Mouse (Mus musculus) neural tube, embryonic 15.5 days (tissue): Measurements from ENCODE around the gene Tbc1d20. TPM values are rescaled to one million over a fixed set of nuclear protein-coding genes. Genes with fewer than 3 reads are reported as not detected.

Experiments used
- ATAC-seq: fragments of 200-750 bp; cut with Nextera tagmentation; 2 replicates; pipeline ENCODE4 v1.8.0; 2017; ENCODE audit warnings: mild to moderate bottlenecking, moderate TSS enrichment, moderate library complexity; ENCODE audit not compliant: low FRiP score
- H3K27ac ChIP-seq: fragments of 300-500 bp; sonication (generic); replicated peaks from 2 replicates; pipeline ENCODE4 v1.5.1; 2015; ENCODE audit warnings: mild to moderate bottlenecking, inconsistent platforms
- H3K27me3 ChIP-seq: fragments of 300-500 bp; sonication (generic); replicated peaks from 2 replicates; pipeline ENCODE4 v1.6.1; 2015; ENCODE audit warnings: inconsistent platforms
- H3K36me3 ChIP-seq: fragments of 300-500 bp; sonication (generic); 2 replicates; pipeline ENCODE4 v1.6.1; 2015; ENCODE audit warnings: inconsistent platforms
- H3K4me1 ChIP-seq: fragments of 300-500 bp; sonication (generic); 2 replicates; pipeline ENCODE4 v1.6.1; 2015; ENCODE audit warnings: inconsistent platforms
- H3K4me2 ChIP-seq: fragments of 300-500 bp; sonication (generic); 2 replicates; pipeline ENCODE4 v1.6.1; 2015; ENCODE audit warnings: inconsistent platforms, mild to moderate bottlenecking, moderate library complexity
- H3K4me3 ChIP-seq: fragments of 300-500 bp; sonication (generic); replicated peaks from 2 replicates; pipeline ENCODE4 v1.5.1; 2015; ENCODE audit warnings: mild to moderate bottlenecking, inconsistent platforms
- H3K9ac ChIP-seq: fragments of 300-500 bp; sonication (generic); replicated peaks from 2 replicates; pipeline ENCODE4 v1.6.1; 2015; ENCODE audit warnings: mild to moderate bottlenecking, inconsistent platforms
- H3K9me3 ChIP-seq: fragments of 300-500 bp; sonication (generic); replicated peaks from 2 replicates; pipeline ENCODE4 v1.6.1; 2016; ENCODE audit warnings: inconsistent platforms
- WGBS: fragments of 180-500 bp; shearing (Covaris S2); methylation state at CpG from one replicate; pipeline ENCODE4 v1.1.7; 2015; ENCODE audit warnings: mixed read lengths; 5-methylcytosine and 5-hydroxymethylcytosine counted together
- polyA plus RNA-seq: library from polyadenylated mRNA; unstranded; fragments of >200 nt; fragmentation: Nextera tagmentation; extraction: Ambion mirVana; gene quantifications from 2 replicates; pipeline ENCODE4 v1.2.1, GENCODE M21; 2015

The Tbc1d20 gene
- polyA plus RNA-seq, 1 experiment from 2014 or later: 30.1 TPM

DNA sequence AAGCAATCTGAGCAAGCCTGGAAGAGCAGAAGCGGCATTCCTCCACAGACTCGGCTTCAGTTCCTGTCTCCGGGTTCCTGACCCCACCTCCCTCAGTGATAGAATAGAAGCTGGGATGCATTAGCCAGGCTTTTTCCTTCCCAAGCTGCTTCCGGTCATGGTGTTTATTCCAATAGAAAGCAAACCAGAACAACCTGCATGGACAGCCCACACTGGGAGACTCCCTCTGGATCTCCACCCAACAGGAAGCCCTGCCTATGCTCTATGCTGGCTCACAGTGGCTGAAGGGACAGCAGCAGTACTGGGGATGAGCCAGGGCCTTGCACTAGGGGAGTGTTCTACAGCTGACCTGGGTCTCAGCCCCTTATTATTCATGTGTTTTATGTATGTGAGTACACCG is 34.4 kb downstream of the Tbc1d20 start:
- Histone ChIP-seq H3K27me3 (no peaks in the 10 kb centered on the region), H3K27ac (no peak overlapping the region), H3K4me2 (no peak overlapping the region), H3K9ac (no peak overlapping the region), H3K9me3 (no peaks in the 10 kb centered on the region), H3K36me3 (peaks cover 57% of the 10 kb centered on the region), H3K4me1 (peaks cover 30% of the 10 kb centered on the region), H3K4me3 (no peak overlapping the region)
- ATAC-seq: no peak
- 83% methylated on average over 5 of the region's 5 CpGs for WGBS

DNA sequence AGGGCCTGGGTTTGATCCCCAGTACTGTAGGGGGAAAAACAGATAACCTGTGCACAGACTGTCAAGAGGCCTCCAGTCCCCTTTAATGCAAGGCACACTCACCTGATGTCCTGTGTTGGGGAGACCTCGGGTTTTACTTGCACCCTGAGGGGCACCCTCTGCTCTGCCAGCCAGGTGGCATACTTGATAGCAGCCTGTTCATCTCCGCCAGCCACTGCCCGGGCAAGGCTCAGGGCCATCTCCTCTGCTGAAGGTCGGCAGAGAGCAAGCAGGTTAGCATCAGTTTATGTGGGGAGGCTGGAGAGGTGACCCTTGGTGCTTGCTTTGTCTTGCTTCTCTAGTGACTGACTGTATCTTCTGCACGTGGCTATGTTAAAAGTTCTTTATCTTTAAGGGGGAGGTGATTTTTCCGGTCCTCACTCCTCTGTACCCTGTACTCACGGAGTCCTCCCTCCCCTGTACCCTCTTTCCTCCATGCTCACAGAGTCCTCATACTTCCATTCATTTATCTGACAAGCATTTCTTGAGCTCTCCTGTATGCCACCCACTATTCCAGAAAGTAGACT is 37.3 kb downstream of the Tbc1d20 start:
- Histone ChIP-seq H3K27ac (no peak overlapping the region), H3K36me3 (peaks cover 29% of the 10 kb centered on the region), H3K9ac (peak overlapping the region; percentile 94; the same call in 1 of the 2 replicates), H3K9me3 (no peaks in the 10 kb centered on the region), H3K4me2 (peak overlapping the region; percentile 76), H3K4me1 (peaks cover 30% of the 10 kb centered on the region), H3K4me3 (peak overlapping the region; percentile 97), H3K27me3 (no peaks in the 10 kb centered on the region)
- no peak for ATAC-seq
- WGBS: 68% methylated on average over 7 of the region's 7 CpGs

DNA sequence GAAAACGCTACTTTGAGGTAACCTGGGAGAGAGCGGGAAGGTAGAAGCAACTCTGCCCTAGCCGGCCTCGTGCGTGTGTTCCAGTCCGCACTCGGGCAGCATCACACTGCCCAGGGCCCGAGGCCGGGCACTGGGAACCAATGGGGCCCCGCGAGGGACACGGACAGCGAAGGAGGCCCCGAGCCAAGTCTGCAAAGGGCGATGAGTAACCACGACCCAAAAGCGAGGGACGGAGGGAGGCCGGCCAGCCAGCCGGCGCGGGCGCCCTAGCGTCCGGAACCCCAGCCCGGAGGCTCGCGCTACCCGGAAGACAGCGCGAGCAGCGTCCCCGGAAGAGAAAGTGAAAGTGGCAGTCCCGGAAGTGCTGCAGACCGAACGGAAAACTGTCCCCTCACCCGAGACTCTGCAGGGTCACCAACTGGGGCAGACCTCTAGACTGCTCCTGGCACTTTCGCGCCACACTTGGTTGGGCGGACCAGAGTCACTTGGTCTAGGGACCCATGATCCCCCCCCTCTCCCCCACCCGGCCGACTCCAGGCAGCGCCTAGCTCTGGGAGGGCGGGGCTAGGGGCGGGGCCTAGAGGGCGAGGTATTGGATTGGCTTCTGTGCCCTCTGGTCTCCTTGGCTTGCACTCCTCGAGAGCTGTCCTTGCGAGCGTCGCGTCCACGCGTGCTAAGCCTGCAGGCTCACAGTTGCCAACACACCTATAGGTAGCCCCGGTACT is 38.6 kb downstream of the Tbc1d20 start, which contains the start of gene Rbck1:
Gene Rbck1, minus strand, starts transcription at position 553 of the 725 bp plus-strand sequence.
- Histone ChIP-seq H3K9me3 (no peaks in the 10 kb centered on the region), H3K4me3 (peak within 1 kb of the TSS; percentile 97), H3K4me1 (peaks cover 30% of the 10 kb centered on the region), H3K4me2 (peak within 1 kb of the TSS; percentile 76), H3K27me3 (no peaks in the 10 kb centered on the region), H3K36me3 (peaks cover 16% of the 10 kb centered on the region), H3K27ac (peak within 1 kb of the TSS; percentile 92), H3K9ac (peak within 1 kb of the TSS; percentile 94)
- WGBS: under 1% methylated on average over 54 of the region's 54 CpGs
- peak; percentile 97 for ATAC-seq

DNA sequence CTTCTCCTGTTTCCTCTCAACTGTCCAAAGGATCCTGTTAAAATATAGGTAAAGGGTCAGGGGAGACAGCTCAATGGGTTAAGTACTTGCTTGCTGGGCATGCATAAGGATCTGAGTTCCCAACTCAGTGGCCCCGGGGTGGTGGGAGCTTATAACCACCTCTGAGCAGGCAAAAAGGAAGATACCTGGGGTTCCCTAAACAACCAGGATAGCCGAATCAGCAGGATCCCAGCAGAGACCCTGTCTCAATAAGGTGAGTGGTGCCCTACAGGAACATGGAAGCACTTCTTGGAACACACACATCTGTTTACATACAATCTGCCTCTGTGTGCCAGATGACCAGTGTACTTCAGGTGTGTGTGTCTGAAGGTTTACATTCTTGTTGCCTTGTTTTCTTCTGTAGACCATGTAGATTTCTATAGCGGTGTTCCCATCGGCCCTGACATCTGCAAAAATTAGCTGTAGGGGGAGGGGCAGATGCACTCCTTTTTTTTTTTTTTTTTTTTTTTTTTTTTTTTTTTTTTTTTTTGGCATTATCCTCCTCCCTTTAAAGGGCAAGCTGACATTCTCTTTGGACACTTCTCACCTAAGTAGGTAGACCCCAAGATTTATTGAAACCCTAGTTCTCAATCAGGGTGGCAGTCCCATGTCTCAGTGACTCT is 39.8 kb downstream of the Tbc1d20 start:
- 88% methylated on average over 4 of the region's 4 CpGs for WGBS

DNA sequence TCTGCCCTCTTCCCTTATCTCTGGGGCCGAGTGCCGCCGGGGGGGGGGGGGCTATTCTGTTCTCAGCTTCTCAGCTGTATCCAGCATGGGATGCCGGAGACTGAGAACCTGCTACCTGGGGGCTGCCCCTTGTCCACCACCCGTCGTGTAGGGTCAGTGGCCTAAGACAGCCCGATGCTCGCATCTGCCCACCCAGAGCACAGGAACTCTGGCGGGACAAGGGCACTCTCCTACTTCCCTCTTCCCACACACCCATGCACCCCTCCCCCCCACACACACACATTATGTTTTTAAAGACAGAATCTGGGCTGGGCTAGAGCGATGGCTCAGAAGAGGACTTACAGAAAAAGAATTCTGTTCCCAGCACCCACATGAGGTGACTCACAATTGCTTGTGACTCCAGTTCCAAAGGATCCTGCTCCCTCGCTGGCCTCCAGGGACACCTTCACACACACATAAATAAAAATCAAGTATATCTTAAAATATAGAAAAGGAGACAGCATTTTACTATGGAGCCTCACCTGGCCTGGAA is 41.7 kb downstream of the Tbc1d20 start:
- WGBS: 75% methylated on average over 8 of the region's 11 CpGs
- Histone ChIP-seq H3K4me3 (no peak overlapping the region), H3K27me3 (no peaks in the 10 kb centered on the region), H3K9me3 (no peaks in the 10 kb centered on the region), H3K4me2 (no peak overlapping the region), H3K9ac (no peak overlapping the region), H3K4me1 (peaks cover 19% of the 10 kb centered on the region), H3K36me3 (no peaks in the 10 kb centered on the region), H3K27ac (no peak overlapping the region)
- no peak for ATAC-seq

More for the DNA sequence above, 39.8 kb downstream of the Tbc1d20 start:
- no peak for ATAC-seq
- Histone ChIP-seq H3K4me3 (no peak overlapping the region), H3K9ac (no peak overlapping the region), H3K27me3 (no peaks in the 10 kb centered on the region), H3K4me2 (no peak overlapping the region; the same call in 1 of the 2 replicates), H3K9me3 (no peaks in the 10 kb centered on the region), H3K4me1 (peaks cover 30% of the 10 kb centered on the region), H3K27ac (no peak overlapping the region), H3K36me3 (peaks cover 11% of the 10 kb centered on the region)

DNA sequence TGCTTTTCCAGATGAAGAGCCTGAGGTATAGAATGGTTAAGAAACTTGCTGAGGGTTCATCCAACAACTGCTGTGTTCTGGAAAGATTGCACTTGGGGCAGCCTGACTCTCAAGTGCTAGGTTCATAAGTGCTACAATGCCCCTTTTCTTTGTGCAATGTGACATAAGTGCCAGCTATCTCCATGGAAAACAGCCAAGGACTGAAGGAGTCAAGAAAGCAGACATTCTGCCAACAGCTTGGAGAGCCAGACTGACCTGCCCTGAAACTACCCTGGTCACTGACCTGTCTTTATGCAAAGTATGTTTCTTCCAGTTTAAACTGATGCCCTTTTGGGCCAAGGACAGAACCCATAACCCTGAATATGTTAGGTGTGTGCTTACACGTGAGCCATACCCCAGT is 43.2 kb downstream of the Tbc1d20 start:
- no peaks in the 10 kb centered on the region for H3K27me3 ChIP-seq
- H3K4me2 ChIP-seq: no peak overlapping the region
- peaks cover 5% of the 10 kb centered on the region for H3K4me1 ChIP-seq
- no peak overlapping the region for H3K27ac ChIP-seq
- H3K4me3 ChIP-seq: no peak overlapping the region
- H3K9me3 ChIP-seq: no peaks in the 10 kb centered on the region
- no peak for ATAC-seq
- H3K9ac ChIP-seq: no peak overlapping the region
- H3K36me3 ChIP-seq: no peaks in the 10 kb centered on the region
- WGBS: 88% methylated on average over 1 of the region's 1 CpGs

DNA sequence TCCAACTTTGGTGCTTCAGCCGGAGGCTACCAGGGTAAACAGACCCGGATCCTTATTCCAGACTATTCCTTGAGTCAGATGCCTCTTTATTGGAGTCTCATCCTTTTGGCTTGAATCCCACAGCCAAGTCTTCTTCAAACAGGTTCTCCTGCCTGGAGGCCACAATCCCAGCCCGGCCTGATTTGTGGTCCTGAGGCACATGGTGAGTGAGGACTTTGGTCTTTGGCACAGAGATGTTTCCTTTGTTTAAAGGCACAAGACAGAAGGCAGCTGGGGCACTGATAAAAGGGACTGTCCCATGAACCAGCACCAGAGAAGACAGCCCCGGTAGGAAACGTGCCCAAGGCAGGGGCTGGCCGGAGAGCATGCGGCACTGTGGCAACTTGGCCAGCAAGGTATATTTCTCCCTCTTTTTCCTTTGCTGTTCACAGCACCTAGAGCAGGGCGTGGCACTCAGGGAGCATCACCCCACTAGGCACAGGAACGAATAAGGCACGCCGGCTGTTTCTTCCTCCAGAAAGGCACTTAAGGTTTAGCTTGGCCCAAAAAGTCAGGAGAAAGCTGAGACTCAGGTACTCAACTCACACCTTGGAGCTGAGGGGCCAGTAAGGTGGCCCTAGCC is 44.1 kb downstream of the Tbc1d20 start:
- Histone ChIP-seq H3K27me3 (no peaks in the 10 kb centered on the region), H3K36me3 (no peaks in the 10 kb centered on the region), H3K9ac (no peak overlapping the region), H3K4me1 (peaks cover 3% of the 10 kb centered on the region), H3K4me3 (no peak overlapping the region), H3K9me3 (no peaks in the 10 kb centered on the region), H3K27ac (no peak overlapping the region), H3K4me2 (no peak overlapping the region)
- ATAC-seq: no peak
- 88% methylated on average over 11 of the region's 11 CpGs for WGBS

DNA sequence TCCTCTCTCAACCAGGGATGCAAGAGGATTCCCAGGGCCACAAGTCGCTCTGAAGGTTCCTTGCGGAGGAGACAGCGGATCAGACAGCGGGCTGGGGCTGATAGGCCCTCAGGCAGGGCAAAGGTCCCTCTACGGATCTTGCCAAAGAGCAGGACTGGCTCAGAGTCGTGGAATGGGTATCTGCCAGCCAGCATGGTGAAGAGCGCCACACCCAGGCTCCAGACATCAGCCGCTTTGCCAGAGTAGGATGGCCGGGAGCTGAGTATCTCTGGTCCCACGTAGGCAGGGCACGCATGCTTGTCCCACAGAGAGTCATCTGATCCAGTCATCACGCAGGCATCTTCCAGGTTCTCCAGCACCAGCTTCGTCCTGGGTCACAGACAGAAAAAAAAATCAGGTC is 44.7 kb downstream of the Tbc1d20 start:
- WGBS: 86% methylated on average over 13 of the region's 13 CpGs
- H3K27ac ChIP-seq: no peak overlapping the region
- no peak for ATAC-seq
- no peak overlapping the region for H3K9ac ChIP-seq
- H3K4me2 ChIP-seq: no peak overlapping the region
- H3K9me3 ChIP-seq: no peaks in the 10 kb centered on the region
- no peak overlapping the region for H3K4me3 ChIP-seq
- peaks cover 6% of the 10 kb centered on the region; the same call in 1 of the 2 replicates for H3K4me1 ChIP-seq
- no peaks in the 10 kb centered on the region for H3K36me3 ChIP-seq
- no peaks in the 10 kb centered on the region for H3K27me3 ChIP-seq

DNA sequence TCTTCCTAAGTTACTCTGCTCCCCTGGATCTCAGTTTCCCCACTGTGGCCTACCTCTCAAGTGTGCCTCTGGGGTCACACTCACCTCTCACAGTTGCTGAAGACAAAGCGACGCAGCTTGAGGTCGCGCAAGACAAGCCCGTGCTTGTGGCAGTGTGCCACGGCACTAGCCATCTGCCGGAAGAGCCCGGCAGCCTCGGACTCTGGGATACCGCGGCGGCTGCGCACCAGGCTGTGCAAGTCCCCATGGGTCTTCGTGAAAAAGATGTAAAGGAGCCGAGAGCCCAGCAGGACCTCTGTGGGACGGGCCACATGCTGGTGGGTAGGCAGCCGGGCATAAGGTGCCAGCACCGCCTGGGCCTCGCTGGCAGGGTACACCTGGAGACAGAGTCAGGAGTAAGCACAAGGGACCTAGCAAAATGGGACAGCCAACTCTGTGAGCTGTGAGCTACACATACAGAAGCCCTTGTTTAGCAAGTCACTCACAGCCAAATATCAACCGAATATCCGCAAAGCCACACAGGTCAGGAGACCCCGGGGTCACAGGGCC is 46.1 kb downstream of the Tbc1d20 start:
- ATAC-seq: no peak
- peaks cover 16% of the 10 kb centered on the region for H3K4me1 ChIP-seq
- no peak overlapping the region for H3K9ac ChIP-seq
- no peak overlapping the region for H3K4me2 ChIP-seq
- no peaks in the 10 kb centered on the region for H3K27me3 ChIP-seq
- 83% methylated on average over 22 of the region's 22 CpGs for WGBS
- no peak overlapping the region for H3K27ac ChIP-seq
- H3K9me3 ChIP-seq: no peaks in the 10 kb centered on the region
- no peak overlapping the region for H3K4me3 ChIP-seq
- no peaks in the 10 kb centered on the region for H3K36me3 ChIP-seq

DNA sequence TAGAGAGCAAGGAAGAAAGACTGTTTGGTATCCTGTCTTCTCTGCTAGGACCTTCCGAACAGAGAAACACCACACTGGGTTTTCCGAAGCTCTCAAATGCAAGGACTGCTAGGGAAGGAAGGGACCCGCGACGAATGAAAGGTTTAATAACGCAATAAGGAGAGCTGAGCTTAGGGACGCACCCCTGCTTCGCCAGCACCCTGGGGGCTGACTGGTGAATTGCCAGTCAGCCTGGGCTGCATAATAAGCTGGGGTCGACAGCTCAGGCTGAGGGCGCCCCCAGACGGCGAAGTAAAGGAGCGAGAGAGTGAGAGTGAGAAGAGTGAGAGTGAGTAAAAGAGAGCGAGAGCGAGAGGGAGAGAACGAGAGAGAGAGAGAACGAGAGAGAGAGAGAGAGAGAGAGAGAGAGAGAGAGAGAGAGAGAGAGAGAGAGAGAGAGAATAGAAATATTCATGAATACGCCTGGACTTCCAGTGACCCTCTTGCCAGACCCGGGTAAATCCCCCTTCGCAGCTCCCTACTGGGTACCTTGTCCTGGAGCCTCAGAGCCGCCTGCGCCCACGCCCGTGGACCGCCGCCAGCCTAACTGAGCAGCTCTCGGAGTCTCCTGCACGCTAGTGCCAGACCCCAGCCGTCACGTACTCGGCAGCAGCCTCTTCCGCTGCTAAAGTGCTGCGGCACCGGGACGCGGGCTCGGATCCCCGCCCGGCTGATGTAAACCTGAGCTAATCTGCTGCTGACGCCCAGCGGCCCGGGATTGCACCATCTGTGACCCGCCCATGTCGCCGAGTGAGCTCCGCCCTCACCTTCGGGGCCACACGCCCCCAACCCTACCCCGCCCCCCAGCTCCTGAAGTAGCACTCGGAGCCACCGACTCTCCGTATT is 49.9 kb downstream of the Tbc1d20 start, which contains the start of gene Trib3:
Gene Trib3, minus strand, starts transcription at position 704 of the 885 bp plus-strand sequence.
- WGBS: under 1% methylated on average over 48 of the region's 52 CpGs
- Histone ChIP-seq H3K36me3 (no peaks in the 10 kb centered on the region), H3K27ac (peak within 1 kb of the TSS; percentile 75), H3K27me3 (peaks cover 5% of the 10 kb centered on the region; the same call in 1 of the 2 replicates), H3K4me2 (peak within 1 kb of the TSS; percentile 96), H3K9me3 (no peaks in the 10 kb centered on the region), H3K4me3 (peak within 1 kb of the TSS; percentile 56), H3K9ac (peak within 1 kb of the TSS; percentile 65), H3K4me1 (peaks cover 16% of the 10 kb centered on the region)
- peak; percentile 92 for ATAC-seq
